Mouse (Mus musculus): ENCODE results near the gene Qrfp. TPM values are rescaled to one million over a fixed set of nuclear protein-coding genes. Genes with fewer than 3 reads are reported as not detected.

Qrfp gene
- total RNA-seq (2021) = not detected
- long read RNA-seq, experiment 1 = 0 reads
- long read RNA-seq, experiment 2 = 0 reads

DNA sequence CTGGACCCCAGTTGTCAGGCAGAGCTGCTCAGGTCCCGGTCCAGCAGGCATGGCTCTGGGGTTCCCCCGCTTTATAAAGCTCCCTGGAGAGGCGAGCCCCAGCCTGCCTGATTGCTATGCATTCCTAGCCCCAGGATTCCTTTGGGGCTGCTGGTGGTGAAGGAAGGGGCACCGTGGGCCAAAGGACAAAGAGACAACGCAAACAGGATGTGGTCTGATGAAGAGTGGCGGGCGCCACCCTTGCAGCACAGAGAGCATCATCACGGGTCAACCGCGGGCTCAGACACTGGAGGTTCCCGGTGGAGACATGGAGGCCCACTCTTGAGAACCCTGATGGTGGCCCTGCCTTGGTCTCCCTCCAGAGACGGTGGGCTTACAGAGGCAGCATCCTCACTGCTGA lies at the start of gene Qrfp:
Gene Qrfp (minus strand): TSS at position 137 of the 400 bp plus-strand sequence.
- DNase-seq (ENCODE audit: low spot score in 2 of 2) = no peak

DNA sequence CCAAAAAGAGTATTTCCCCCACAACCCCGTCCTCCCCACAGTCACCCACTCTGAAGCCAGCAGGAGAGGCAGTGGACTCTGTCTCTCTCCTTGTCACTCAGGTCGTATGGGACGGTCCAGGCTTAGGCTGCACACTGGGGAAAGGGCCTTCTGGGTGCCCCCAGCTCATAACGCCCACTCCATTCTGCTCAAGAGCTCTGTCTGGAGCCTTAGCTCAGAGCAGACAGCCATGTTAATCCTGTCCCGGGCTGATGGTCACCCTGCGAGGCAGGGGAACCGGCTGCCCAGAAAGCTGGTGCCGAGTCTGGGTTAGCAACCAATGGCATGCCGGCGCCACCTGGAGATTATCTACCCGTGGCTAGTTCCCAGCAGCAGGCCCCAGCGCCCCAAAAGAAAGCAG lies 48.1 kb upstream of the Qrfp start:
- DNase-seq (ENCODE audit: low spot score in 2 of 2) = no peak

DNA sequence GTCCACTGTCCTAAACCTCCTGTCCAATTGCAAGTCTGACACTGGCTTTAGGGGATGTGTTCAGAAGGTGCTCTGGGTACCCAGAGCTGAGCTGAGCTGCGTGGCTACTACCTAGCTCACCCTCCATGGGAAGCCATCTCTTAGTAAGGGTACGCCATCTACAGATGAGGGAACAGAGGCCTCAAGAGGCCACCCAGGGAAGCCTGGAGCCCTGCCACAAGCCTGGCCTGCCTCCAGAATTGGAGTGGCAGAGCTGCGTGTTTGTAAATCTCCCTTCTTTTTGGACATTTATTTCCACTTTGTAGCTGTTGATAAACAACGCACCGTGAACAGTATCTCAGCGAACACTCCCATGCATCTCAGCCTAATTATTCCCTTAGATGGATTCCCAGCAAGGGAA lies 46.8 kb upstream of the Qrfp start:
- no peak for DNase-seq (ENCODE audit: low spot score in 2 of 2)

DNA sequence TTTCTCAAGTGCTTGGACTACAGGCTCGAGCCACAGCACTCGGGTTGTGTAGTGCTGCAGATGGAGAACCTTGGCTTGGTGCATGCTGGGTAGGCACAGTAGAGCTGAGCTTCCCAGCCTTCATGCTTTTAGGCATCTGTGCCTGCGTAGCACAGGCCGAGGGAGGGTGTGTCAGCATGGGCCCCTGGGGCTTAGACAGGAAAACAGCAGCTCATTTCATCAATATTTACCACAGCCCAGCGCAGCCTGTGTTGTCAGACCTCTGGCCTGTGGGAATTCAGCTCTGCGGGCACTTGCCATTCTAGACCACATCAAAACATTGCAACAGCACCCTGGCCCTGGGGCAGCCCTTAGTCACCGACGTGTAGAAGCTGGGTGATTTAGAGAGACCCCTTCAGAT lies 45.6 kb upstream of the Qrfp start:
- DNase-seq (ENCODE audit: low spot score in 2 of 2) = no peak

DNA sequence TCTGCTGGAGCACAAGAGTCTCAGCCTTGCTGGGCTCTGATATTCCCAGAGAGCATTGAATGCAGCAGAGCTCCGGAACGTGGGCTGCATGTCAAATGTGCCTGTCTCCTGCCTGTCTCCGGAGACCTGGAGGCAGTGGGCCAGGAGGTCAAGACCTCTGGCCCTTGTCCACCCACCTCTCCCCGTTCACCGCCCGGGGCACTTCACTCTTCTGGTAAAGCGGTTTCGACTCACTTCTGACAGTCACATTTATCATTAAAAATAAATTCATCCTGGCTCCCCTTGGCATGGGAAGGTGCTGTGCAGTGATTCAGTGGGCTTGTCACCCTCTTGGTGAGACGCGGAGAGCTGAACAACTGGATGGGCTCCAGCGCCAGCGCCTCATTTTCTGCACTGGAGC lies 39.8 kb upstream of the Qrfp start:
- no peak for DNase-seq (ENCODE audit: low spot score in 2 of 2)

DNA sequence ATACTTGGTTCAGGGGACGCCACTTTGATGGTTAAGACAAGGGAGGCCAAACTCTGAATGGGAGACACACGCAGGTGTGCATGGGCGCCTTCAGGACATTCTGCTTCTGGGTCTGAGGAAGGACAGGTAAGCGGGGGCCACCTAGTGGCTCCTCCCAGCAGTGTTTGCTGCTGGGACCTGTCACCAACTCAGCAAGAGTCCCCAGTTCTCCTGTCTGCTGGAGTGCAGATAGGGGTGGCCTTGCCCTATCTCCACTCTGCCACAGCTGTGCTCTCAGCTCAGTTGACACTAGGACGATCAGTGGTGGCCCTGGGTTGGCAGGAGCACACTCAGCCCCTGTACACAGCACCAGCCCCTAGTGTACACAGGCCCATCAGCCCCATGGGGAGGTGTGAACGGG lies 37.5 kb upstream of the Qrfp start:
- no peak for DNase-seq (ENCODE audit: low spot score in 2 of 2)

- DNase-seq (ENCODE audit: low spot score in 2 of 2) = no peak
Measured at GRCm38 (mm10) chr2:31846692-31847660, 36.6 kb upstream of the Qrfp start.

DNA sequence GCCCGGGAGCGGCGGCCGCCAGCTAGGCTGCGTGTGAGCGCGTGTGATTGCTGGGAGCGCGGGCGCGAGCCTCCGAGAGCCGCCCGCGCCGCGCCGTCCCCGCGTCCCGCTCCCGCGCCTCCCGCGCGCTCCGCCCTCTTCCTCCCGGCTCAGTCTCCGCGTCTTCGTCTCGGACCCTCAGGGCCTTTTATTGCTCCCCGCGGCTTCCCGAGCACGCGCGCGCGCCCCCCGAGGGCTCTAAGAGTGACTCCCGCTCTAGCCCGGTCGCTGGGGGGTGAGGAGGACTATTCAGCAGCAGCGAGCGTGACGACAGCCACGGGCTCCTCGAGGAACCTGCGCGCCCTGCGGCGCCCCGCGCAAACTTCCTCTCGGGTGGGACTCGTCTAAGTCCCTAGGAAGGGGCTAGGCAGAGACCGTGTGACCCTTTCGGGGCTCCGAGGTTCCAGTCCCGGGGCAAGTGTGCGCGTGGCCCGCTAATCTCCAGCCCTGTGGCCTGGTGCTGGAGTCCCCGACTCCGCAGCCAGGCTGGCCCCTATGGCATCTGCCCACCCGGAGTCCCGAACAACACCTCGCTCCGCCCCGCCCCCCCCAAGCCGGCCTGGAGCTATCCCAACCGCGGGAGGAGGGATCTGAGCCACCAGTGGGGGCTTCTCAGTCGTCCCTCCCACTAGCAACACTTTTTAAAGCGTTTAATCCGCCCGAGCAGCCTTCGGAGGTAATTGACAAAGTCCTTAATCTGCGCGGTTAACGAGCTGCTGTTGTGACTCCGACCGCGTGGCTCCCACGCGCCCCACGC lies 35.7 kb upstream of the Qrfp start, which contains the start of gene Fibcd1:
Gene Fibcd1 (minus strand): TSS at position 110 of the 796 bp plus-strand sequence.
- DNase-seq (ENCODE audit: low spot score in 2 of 2) = peak in 1 of 2 experiments; percentile 24

- DNase-seq (ENCODE audit: low spot score in 2 of 2) = no peak
Measured at GRCm38 (mm10) chr2:31845512-31845895, 35.1 kb upstream of the Qrfp start.

GRCm38 (mm10) chr2:31844729-31845136 lies 34.4 kb upstream of the Qrfp start:
- DNase-seq (ENCODE audit: low spot score in 2 of 2) = no peak

DNA sequence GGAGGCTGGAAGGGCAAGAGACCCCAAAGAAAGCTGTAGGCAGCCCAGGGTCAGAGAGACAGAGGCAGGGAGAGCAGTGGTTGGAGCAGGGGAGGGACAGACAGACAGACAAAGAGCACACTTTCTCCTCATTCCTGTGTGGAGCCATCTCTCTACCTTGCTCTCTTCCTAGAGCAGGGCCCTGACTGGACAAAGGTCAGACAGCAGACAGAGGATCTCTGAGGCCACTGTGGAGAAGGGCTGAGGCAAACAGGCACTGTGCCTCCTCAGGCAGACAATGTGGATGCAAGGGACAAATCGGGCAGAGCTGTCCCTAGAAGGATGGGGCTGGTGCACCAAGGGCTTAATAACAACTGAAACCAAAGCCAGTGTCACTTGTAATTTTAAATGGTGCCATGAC lies 28.5 kb upstream of the Qrfp start:
- DNase-seq (ENCODE audit: low spot score in 2 of 2) = no peak

GRCm38 (mm10) chr2:31836985-31837384 lies 26.6 kb upstream of the Qrfp start:
- DNase-seq (ENCODE audit: low spot score in 2 of 2) = no peak

GRCm38 (mm10) chr2:31836091-31836490 lies 25.7 kb upstream of the Qrfp start:
- DNase-seq (ENCODE audit: low spot score in 2 of 2) = no peak

DNA sequence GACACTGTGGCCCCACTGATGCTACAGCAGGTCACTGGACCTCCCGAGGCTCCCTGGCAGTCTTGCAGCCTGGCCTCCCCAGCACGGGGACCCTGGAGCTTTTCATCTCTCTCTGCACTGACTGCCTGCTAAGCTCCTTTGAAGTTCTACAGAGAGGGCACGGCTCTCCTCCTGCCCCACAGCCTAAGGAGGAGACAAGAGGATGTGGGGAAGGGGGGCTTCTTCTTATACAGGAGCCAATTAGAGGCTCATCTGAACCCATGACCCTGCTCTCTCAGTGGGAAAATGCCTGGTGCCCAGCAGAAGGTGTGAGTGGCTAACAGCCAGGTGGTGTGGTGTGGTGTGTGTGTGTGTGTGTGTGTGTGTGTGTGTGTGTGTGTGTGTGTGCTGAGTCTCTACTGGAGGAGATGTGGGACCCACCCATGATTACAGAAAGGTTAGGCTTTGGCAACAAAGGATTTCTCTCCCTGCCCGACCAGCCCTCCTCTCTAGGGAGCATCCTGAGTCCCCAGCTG lies 18.0 kb upstream of the Qrfp start:
- DNase-seq (ENCODE audit: low spot score in 2 of 2) = no peak

GRCm38 (mm10) chr2:31827877-31828276 lies 17.5 kb upstream of the Qrfp start:
- peak; percentile 87 to 90 for DNase-seq (ENCODE audit: low spot score in 2 of 2)

DNA sequence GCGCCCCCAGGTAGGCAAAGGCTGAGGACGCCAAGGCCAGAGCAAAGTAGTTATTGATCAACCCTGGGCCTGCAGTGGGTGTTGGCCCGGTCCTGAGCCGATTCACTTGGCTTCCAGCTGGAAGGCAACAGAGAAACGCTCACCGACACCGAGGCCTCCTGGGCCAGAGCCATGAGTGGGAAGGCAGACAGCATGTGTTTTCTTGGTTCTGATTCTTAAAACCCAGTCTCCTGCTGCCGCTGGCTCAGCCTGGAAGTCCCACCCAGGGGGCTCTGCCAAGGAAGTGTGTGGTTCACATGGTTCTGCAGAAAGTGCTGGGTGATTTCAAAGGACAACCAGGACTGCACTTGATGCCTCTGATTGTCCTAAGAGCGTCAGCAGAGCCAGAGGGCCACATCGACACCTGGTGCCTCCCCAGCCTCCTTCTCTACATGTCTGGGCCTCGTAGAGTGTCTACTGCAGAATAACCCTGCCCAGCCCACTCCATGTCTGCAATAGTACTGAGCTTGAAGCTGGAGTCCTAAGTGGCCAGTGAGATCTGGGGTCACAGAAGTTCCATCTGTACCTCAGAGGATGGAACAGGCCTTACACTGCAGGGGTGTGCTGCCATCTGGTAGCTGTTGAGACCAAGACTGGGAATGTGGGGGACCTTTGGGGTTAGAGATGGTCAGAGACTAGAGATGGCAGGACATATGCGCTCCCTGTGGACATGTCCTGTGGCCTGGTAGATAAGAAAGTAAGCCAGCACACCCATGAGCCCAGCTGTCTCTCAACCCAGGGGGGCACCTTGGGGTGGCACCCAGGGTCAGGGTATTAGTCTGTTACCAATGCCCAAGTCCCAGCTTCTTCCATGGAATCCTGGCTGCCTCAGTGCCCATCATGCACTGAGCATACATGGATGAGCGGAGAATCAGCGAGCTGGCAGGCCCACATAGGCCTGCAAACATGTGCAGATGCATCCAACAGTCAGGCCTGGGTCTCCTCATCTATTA lies 16.0 kb upstream of the Qrfp start:
- DNase-seq (ENCODE audit: low spot score in 2 of 2) = peak in 1 of 2 experiments; percentile 35

GRCm38 (mm10) chr2:31825469-31825911 lies 15.1 kb upstream of the Qrfp start:
- DNase-seq (ENCODE audit: low spot score in 2 of 2) = peak; percentile 39 to 56

- peak in 1 of 2 experiments; percentile 45 for DNase-seq (ENCODE audit: low spot score in 2 of 2)
Measured at GRCm38 (mm10) chr2:31823933-31824730, 13.8 kb upstream of the Qrfp start.
